Mouse (Mus musculus) CH12.LX (cell line): ENCODE results near the gene Tspan4. TPM values are rescaled to one million over a fixed set of nuclear protein-coding genes. Genes with fewer than 3 reads are reported as not detected.
A peak's percentile ranks its signal among the peaks of the same experiment; 100 is the strongest.

Experiments used
- DNase-seq: peaks from one replicate; pipeline ENCODE4 v3.0.0-alpha.2; 2013; ENCODE audit errors: extremely low read depth
- H3K27ac ChIP-seq: 2 replicates; pipeline ENCODE4 v1.5.1; 2012; ENCODE audit warnings: low read depth, mild to moderate bottlenecking, control low read depth, moderate library complexity; ENCODE audit not compliant: insufficient read depth
- H3K27me3 ChIP-seq: replicated peaks from 2 replicates; pipeline ENCODE3; 2012; ENCODE audit warnings: inconsistent platforms
- H3K36me3 ChIP-seq, 2 experiments: replicated peaks in 1 of 2; 2 replicates each; pipeline versions ENCODE3 to v1.6.1; 2012; ENCODE audit warnings: inconsistent platforms in 1 of 2, low read length in 1 of 2, mild to moderate bottlenecking in 1 of 2, mixed read lengths in 1 of 2, moderate library complexity in 1 of 2; ENCODE audit not compliant: control insufficient read depth in 1 of 2, insufficient read depth in 1 of 2
- H3K4me1 ChIP-seq, 2 experiments: 2 replicates each; pipeline ENCODE4 v1.6.1; 2012; ENCODE audit warnings: inconsistent platforms in 1 of 2, moderate library complexity in 1 of 2; ENCODE audit not compliant: insufficient read depth in 2 of 2, control insufficient read depth in 1 of 2
- H3K4me2 ChIP-seq: 2 replicates; pipeline ENCODE4 v1.6.1; 2012; ENCODE audit warnings: low read depth, mild to moderate bottlenecking, control low read depth; ENCODE audit not compliant: poor library complexity, insufficient read depth, severe bottlenecking
- H3K4me3 ChIP-seq, 3 experiments: fragments of 150-350 bp in 1 of 3; sonication (generic) in 1 of 3; replicated peaks in 1 of 3; 2 replicates each; pipeline versions ENCODE3 to v1.5.1; 2011 to 2012; ENCODE audit warnings: low read depth in 2 of 3, low read length in 2 of 3, mild to moderate bottlenecking in 2 of 3, moderate library complexity in 2 of 3, control low read depth in 1 of 3, improper control_type of control experiment in 1 of 3, inconsistent platforms in 1 of 3, mixed read lengths in 1 of 3; ENCODE audit not compliant: poor library complexity in 1 of 3
- H3K79me2 ChIP-seq: replicated peaks from 2 replicates; pipeline ENCODE4 v1.6.1; 2012; ENCODE audit warnings: mild to moderate bottlenecking, moderate library complexity; ENCODE audit not compliant: control insufficient read depth, poor library complexity, insufficient read depth, severe bottlenecking; ENCODE audit errors: extremely low read depth
- H3K9ac ChIP-seq: 2 replicates; pipeline ENCODE4 v1.6.1; 2012; ENCODE audit warnings: low read depth, mild to moderate bottlenecking, control low read depth, moderate library complexity; ENCODE audit not compliant: insufficient read depth
- H3K9me3 ChIP-seq: replicated peaks from 2 replicates; pipeline ENCODE3; 2012; ENCODE audit warnings: low read length, inconsistent platforms, mixed read lengths
- BHLHE40 ChIP-seq: IDR thresholded peaks from 2 replicates; pipeline ENCODE4 v1.6.1; 2011; ENCODE audit warnings: mild to moderate bottlenecking, low read depth, low read length, improper control_type of control experiment
- CHD1 ChIP-seq: IDR thresholded peaks from 2 replicates; pipeline ENCODE4 v1.6.1; 2012; ENCODE audit warnings: low read depth, low read length, improper control_type of control experiment, inconsistent platforms
- E2F4 ChIP-seq: IDR thresholded peaks from 2 replicates; pipeline ENCODE4 v1.6.1; 2011; ENCODE audit warnings: low read depth, low read length, improper control_type of control experiment; ENCODE audit not compliant: insufficient replicate concordance
- ELF1 ChIP-seq: IDR thresholded peaks from 2 replicates; pipeline ENCODE4 v1.6.1; 2014; ENCODE audit warnings: low read depth, mild to moderate bottlenecking, inconsistent platforms, low read length, improper control_type of control experiment
- HCFC1 ChIP-seq: IDR thresholded peaks from 2 replicates; pipeline ENCODE4 v1.6.1; 2012; ENCODE audit warnings: low read depth, mild to moderate bottlenecking, inconsistent platforms, low read length, improper control_type of control experiment
- KAT2A ChIP-seq: IDR thresholded peaks from 2 replicates; pipeline ENCODE4 v1.6.1; 2012; ENCODE audit warnings: low read length, improper control_type of control experiment, inconsistent platforms; ENCODE audit not compliant: insufficient replicate concordance
- MAX ChIP-seq: IDR thresholded peaks from 2 replicates; pipeline ENCODE4 v1.6.1; 2011; ENCODE audit warnings: low read length, improper control_type of control experiment
- MXI1 ChIP-seq: IDR thresholded peaks from 2 replicates; pipeline ENCODE4 v1.6.1; 2011; ENCODE audit warnings: mild to moderate bottlenecking, low read depth, low read length, improper control_type of control experiment
- MYC ChIP-seq: IDR thresholded peaks from 2 replicates; pipeline ENCODE4 v1.6.1; 2011; ENCODE audit warnings: low read depth, mild to moderate bottlenecking, improper control_type of control experiment, low read length
- NRF1 ChIP-seq: IDR thresholded peaks from 2 replicates; pipeline ENCODE4 v1.6.1; 2014; ENCODE audit warnings: low read depth, mild to moderate bottlenecking, inconsistent platforms, low read length, improper control_type of control experiment, moderate library complexity
- PAX5 ChIP-seq: IDR thresholded peaks from 2 replicates; pipeline ENCODE4 v1.6.1; 2012; ENCODE audit warnings: low read length, inconsistent platforms, mixed read lengths
- POLR2A ChIP-seq: IDR thresholded peaks from 2 replicates; pipeline ENCODE4 v1.6.1; 2011; ENCODE audit warnings: low read depth, mild to moderate bottlenecking, improper control_type of control experiment, low read length
- SIN3A ChIP-seq: IDR thresholded peaks from 2 replicates; pipeline ENCODE4 v1.6.1; 2012; ENCODE audit warnings: low read length, improper control_type of control experiment, inconsistent platforms
- SMC3 ChIP-seq: IDR thresholded peaks from 2 replicates; pipeline ENCODE4 v1.6.1; 2011; ENCODE audit warnings: low read depth, low read length, improper control_type of control experiment
- TBP ChIP-seq: conservative IDR thresholded peaks from 2 replicates; pipeline ENCODE4 v1.6.1; 2011; ENCODE audit warnings: low read depth, low read length, improper control_type of control experiment
- TCF12 ChIP-seq: IDR thresholded peaks from 2 replicates; pipeline ENCODE4 v1.6.1; 2014; ENCODE audit warnings: low read depth, mild to moderate bottlenecking, inconsistent platforms, low read length, improper control_type of control experiment
- USF2 ChIP-seq: conservative IDR thresholded peaks from 2 replicates; pipeline ENCODE4 v1.6.1; 2011; ENCODE audit warnings: low read depth, low read length, improper control_type of control experiment
- ZMIZ1 ChIP-seq: IDR thresholded peaks from 2 replicates; pipeline ENCODE4 v1.6.1; 2012; ENCODE audit warnings: low read depth, mild to moderate bottlenecking, inconsistent platforms, low read length, improper control_type of control experiment
- dilution Hi-C: fragments of 300-500 bp; cut with MboI; formaldehyde crosslinking; loops from 2 replicates; pipeline ENCODE4 v1.14.3; 2020; ENCODE audit warnings: low sequenced_read_pairs; ENCODE audit not compliant: extremely low pct_unique_long_range_greater_than_20kb, extremely low pct_ligation_motif_present
- in situ Hi-C: fragments of 300-500 bp; cut with MboI; formaldehyde crosslinking; loops from 3 replicates; pipeline ENCODE4 v1.14.3; 2019; ENCODE audit warnings: low sequenced_read_pairs, low pct_ligation_motif_present, low pct_unique_long_range_greater_than_20kb, mixed read lengths
- polyA plus RNA-seq: library from polyadenylated mRNA; unstranded; fragments of >175 nt; gene quantifications from 2 replicates; pipeline ENCODE4 v1.2.1, GENCODE M21; 2012; ENCODE audit warnings: low read depth; ENCODE audit not compliant: insufficient read length
- total RNA-seq, 2 experiments: library from RNA; depleted of rRNA; stranded (reverse); fragments of 300-350 nt in 1 of 2; fragments of >200 nt in 1 of 2; gene quantifications; 2 replicates each; pipeline ENCODE4 v1.2.3; 2012 to 2014

The Tspan4 gene
- total and polyA plus RNA-seq, 3 experiments = 21.2 to 28.9 (median 28.4) TPM

DNA sequence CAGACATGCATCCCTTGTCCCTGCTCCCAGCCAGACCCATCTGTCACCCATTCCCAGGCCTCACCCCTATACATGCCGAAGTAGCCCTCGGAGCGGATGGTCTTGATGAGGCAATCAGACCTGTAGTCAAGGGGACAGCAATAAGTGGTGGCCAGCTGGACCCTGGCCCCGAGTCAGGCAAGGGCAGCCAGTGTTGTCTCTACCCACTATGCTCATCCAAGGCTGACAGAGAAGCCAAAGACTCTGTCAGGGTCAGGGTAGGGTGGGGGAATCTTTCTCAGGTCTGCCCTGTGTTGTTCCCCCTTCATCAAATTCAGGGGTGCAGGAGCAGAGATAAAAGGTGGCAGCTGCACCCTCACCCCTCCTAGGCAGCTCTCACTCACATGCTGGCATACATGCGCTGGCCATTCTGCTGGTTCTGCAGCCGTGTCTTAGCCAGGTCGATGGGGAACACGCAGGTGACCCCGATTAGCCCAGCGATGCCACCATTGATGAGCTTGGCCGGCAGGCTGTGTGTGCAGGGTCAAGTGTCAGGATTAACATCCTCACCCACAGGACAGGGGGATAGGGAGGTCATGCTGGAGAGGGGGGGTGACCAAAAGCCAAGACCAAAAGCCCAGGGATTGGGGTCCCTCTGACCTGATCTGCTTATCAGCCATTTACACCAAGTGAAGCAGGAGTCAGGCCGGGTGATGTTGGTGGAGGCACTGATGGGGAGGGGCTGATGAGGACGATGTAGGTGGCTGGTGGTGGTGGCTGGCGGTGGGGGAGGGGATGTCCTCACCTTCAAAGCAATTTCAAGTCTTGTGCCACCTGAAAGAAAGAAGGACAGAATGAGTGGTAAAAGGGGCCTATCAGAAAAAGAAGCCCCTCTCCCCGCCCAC, 41.3 kb upstream of the Tspan4 start:
- H3K4me1 ChIP-seq = peaks cover 17 to 35% of the 10 kb centered on the region in 2 experiments
- peaks cover 49 to 62% of the 10 kb centered on the region in 2 experiments for H3K36me3 ChIP-seq
- no peaks in the 10 kb centered on the region for H3K9me3 ChIP-seq
- no peaks in the 10 kb centered on the region for H3K27me3 ChIP-seq
- no peak overlapping the region for H3K27ac ChIP-seq
- no peak for DNase-seq
- no peak overlapping the region for H3K9ac ChIP-seq
- H3K79me2 ChIP-seq = peaks cover 12% of the 10 kb centered on the region
- dilution Hi-C loops (no loop called here), in situ Hi-C loops (no loop called here)
- H3K4me2 ChIP-seq = peak overlapping the region; percentile 92; the same call in 1 of the 2 replicates
- TF ChIP-seq CHD1 (no peak), HCFC1 (no peak), ELF1 (no peak), SIN3A (no peak), PAX5 (no peak), USF2 (no peak)
- H3K4me3 ChIP-seq = peak overlapping the region; percentile 50 to 65 (median 55)

DNA sequence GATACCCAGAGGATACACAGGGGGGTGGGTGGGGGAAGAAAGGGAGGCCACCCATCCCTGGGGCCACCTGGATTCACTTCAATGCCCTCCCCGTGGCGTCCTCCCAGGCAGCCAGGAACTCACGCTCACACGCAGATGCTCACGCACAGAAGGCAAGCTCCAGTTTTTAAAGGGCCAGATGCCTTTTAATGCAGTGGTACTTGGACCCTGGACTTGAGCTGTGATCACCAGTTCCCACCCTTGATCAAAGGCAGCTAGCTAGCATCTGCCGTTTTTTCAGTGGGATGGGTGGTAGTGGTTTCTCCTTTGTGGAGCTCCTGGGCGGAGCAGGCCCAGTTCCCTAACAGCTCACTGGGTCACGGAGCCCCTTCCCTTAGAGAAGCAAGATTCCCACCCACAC, 40.6 kb upstream of the Tspan4 start:
- in situ Hi-C loops = no loop called here
- DNase-seq = peak; percentile 65
- Histone ChIP-seq H3K27ac (no peak overlapping the region), H3K9ac (peak overlapping the region; percentile 62; the same call in 1 of the 2 replicates), H3K79me2 (peaks cover 12% of the 10 kb centered on the region), H3K9me3 (no peaks in the 10 kb centered on the region)
- dilution Hi-C loops = no loop called here
- peak; percentile 52; the same call in 1 of the 2 replicates for TF ChIP-seq NRF1
- TF ChIP-seq BHLHE40 = peak; percentile 73
- no peak for TF ChIP-seq TBP
- TF ChIP-seq, all 38 proteins: peak for 2
- H3K36me3 ChIP-seq = peaks cover 56 to 65% of the 10 kb centered on the region in 2 experiments
- H3K4me2 ChIP-seq = peak overlapping the region; percentile 92
- H3K27me3 ChIP-seq = no peaks in the 10 kb centered on the region
- H3K4me1 ChIP-seq = peaks cover 17 to 35% of the 10 kb centered on the region in 2 experiments
- peak overlapping the region; percentile 50 to 65 (median 55) for H3K4me3 ChIP-seq

GRCm38 (mm10) chr7:141435129-141435855, 39.7 kb upstream of the Tspan4 start:
- Histone ChIP-seq H3K27ac (peak overlapping the region; percentile 28; the same call in 1 of the 2 replicates), H3K9ac (peak overlapping the region; percentile 62), H3K79me2 (peaks cover 12% of the 10 kb centered on the region), H3K36me3 (peaks cover 62 to 66% of the 10 kb centered on the region in 2 experiments), H3K4me2 (peak overlapping the region; percentile 92), H3K4me1 (peaks cover 17 to 37% of the 10 kb centered on the region in 2 experiments), H3K9me3 (no peaks in the 10 kb centered on the region), H3K4me3 (peak overlapping the region; percentile 50 to 65 (median 55)), H3K27me3 (no peaks in the 10 kb centered on the region)
- dilution Hi-C loops = no loop called here
- TF ChIP-seq E2F4 (no peak), KAT2A (no peak), SIN3A (no peak), SMC3 (no peak), MAX (no peak), POLR2A (peak; percentile 58), MYC (0 out of 2 replicates have a peak, but pooled peaks have one; percentile 43), MXI1 (peak; percentile 81), BHLHE40 (no peak), ZMIZ1 (0 out of 2 replicates have a peak, but pooled peaks have one; percentile 19), TCF12 (peak; percentile 29; the same call in 1 of the 2 replicates)
- DNase-seq = peak; percentile 67
- in situ Hi-C loops = no loop called here
